Mouse (Mus musculus) ES-Bruce4 (cell line): ENCODE measurements at regions not wholly inside any gene's neighbourhood (a gene's known extent, or its start where the extent isn't known, plus 50 kb on each side); places are given as distances from the start of the nearest gene placed in this dataset.

Experiments used
- CTCF ChIP-seq: IDR thresholded peaks from one replicate; pipeline ENCODE4 v1.8.1; 2011; ENCODE audit warnings: low read depth, low read length
- POLR2A ChIP-seq: IDR thresholded peaks from one replicate; pipeline ENCODE4 v1.8.1; 2011; ENCODE audit warnings: low read length; ENCODE audit not compliant: insufficient read depth

- TF ChIP-seq CTCF = no peak
- TF ChIP-seq POLR2A = no peak
Observed at GRCm38 (mm10) chr6:98525286-98525685, 182.7 kb upstream of the Gm765 start.
